Comparison of ENCODE assay signal across 17 mouse cellular contexts in the genomic region with DNA sequence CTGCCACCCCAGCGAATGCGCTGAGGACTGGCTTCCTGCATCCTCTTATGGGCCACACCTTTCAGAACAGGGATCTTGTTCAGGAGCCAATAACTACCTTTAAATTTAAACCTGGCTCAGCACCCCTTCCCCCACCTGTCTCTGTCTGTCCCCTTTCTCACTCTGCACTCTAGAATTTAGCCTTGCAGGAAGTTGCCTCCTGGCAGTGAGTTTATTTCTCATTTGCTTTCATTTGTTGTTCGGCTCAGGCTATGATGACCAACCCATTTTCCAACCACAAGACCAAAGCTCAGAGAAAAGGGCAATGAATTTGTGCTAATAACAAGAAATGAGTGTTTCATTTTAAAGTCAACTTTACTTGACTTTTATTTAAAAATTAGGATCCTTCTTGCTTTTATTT.
DNase-seq lines count a peak whose midpoint lies in the region; ATAC-seq and TF ChIP-seq lines count a peak whose summit lies in the region.
"Had no signal": no experiment of that assay in that cellular context is flagged by ENCODE, and none has a peak within 500 bp of the region (broad histone marks: within the 10 kb centered on the region; RNA-seq: fewer than 3 reads in every experiment).

No protein-coding gene starts in this region.

- H3K9ac ChIP-seq in intestine, postnatal 0 days (ENCODE audit: low read depth, low read length), result no peak overlapping the region
- no peak overlapping the region for H3K9ac ChIP-seq in stomach, embryonic 16.5 days (ENCODE audit: low read length)
- H3K9ac ChIP-seq: embryonic facial prominence, embryonic 12.5 days; heart, embryonic 12.5 days; hindbrain, embryonic 13.5 days; lung, embryonic 15.5 days had no signal

- 14% methylated on average over 3 of the region's 3 CpGs for WGBS in bone marrow, adult 2 months
- 55% methylated on average over 3 of the region's 3 CpGs for WGBS in intestine, postnatal 0 days
- WGBS in stomach, embryonic 16.5 days, result 82% methylated on average over 3 of the region's 3 CpGs

- H3K9me3 ChIP-seq in intestine, postnatal 0 days (ENCODE audit: control insufficient read depth), result no peaks in the 10 kb centered on the region
- H3K9me3 ChIP-seq in stomach, embryonic 16.5 days (replicated peaks; ENCODE audit: control insufficient read depth, low read length), result no peaks in the 10 kb centered on the region
- H3K9me3 ChIP-seq: embryonic facial prominence, embryonic 12.5 days; heart, embryonic 12.5 days; hindbrain, embryonic 13.5 days; lung, embryonic 15.5 days had no signal

- ATAC-seq in intestine, postnatal 0 days, result no peak
- no peak for ATAC-seq in stomach, embryonic 16.5 days (ENCODE audit: insufficient read depth, low FRiP score)

- H3K27me3 ChIP-seq in intestine, postnatal 0 days (replicated peaks; ENCODE audit: control insufficient read depth, insufficient read depth, low read length), result no peaks in the 10 kb centered on the region
- no peaks in the 10 kb centered on the region for H3K27me3 ChIP-seq in stomach, embryonic 16.5 days (ENCODE audit: control insufficient read depth, insufficient read depth, low read length)
- H3K27me3 ChIP-seq: embryonic facial prominence, embryonic 12.5 days; heart, embryonic 12.5 days; hindbrain, embryonic 13.5 days; lung, embryonic 15.5 days had no signal

- H3K36me3 ChIP-seq in intestine, postnatal 0 days (ENCODE audit: control insufficient read depth, insufficient read depth), result no peaks in the 10 kb centered on the region
- no peaks in the 10 kb centered on the region for H3K36me3 ChIP-seq in stomach, embryonic 16.5 days (ENCODE audit: control insufficient read depth, insufficient read depth, low read length)
- H3K36me3 ChIP-seq: embryonic facial prominence, embryonic 12.5 days; hindbrain, embryonic 13.5 days; lung, embryonic 15.5 days had no signal

- peak; percentile 30 for DNase-seq in thymus, postnatal 14 days
- DNase-seq in thymus, adult 18-20 months, result no peak
- no peak for DNase-seq in layer of hippocampus, postnatal 36 days
- DNase-seq in frontal cortex, postnatal 36 days (ENCODE audit: low spot score in 2 of 2), result no peak
- DNase-seq in right cerebral cortex, postnatal 4 days, result no peak
- DNase-seq: adrenal gland, adult 8-10 months; cerebellum, adult 2 months; gastrocnemius, postnatal 25 days; right cerebral cortex, adult 18-20 months had no signal

- peaks cover 6% of the 10 kb centered on the region for H3K4me1 ChIP-seq in bone marrow, adult 2 months (ENCODE audit: control insufficient read depth, insufficient read depth, low read length)
- H3K4me1 ChIP-seq in intestine, postnatal 0 days (replicated peaks; ENCODE audit: control insufficient read depth, insufficient read depth, low read length), result peaks cover 5% of the 10 kb centered on the region
- H3K4me1 ChIP-seq in stomach, embryonic 16.5 days (ENCODE audit: control insufficient read depth, insufficient read depth, low read length), result peaks cover 13% of the 10 kb centered on the region

- no peak for TF ChIP-seq POLR2A in bone marrow, adult 2 months (IDR thresholded peaks at IDR 0.05; ENCODE audit: borderline replicate concordance, control insufficient read depth, low read depth, low read length)

- 0 out of 2 replicates have a peak overlapping the region, but pooled peaks have one; percentile 10 for H3K27ac ChIP-seq in bone marrow, adult 2 months (ENCODE audit: control insufficient read depth, insufficient read depth, low read depth, low read length, poor library complexity)
- H3K27ac ChIP-seq in intestine, postnatal 0 days (ENCODE audit: low read depth, low read length), result peak overlapping the region; percentile 35
- H3K27ac ChIP-seq in stomach, embryonic 16.5 days (ENCODE audit: low read length), result 0 out of 2 replicates have a peak overlapping the region, but pooled peaks have one; percentile 38
- H3K27ac ChIP-seq: embryonic facial prominence, embryonic 12.5 days; hindbrain, embryonic 13.5 days; lung, embryonic 15.5 days had no signal

- no peak for TF ChIP-seq CTCF in bone marrow, adult 2 months (IDR thresholded peaks at IDR 0.05; ENCODE audit: control insufficient read depth, insufficient read depth, low read length)
- no peak for TF ChIP-seq CTCF in intestine, postnatal 0 days (IDR thresholded peaks at IDR 0.05; ENCODE audit: low read depth)

- H3K4me3 ChIP-seq in bone marrow, adult 2 months (replicated peaks; ENCODE audit: control insufficient read depth, low read depth, low read length), result no peak overlapping the region
- no peak overlapping the region for H3K4me3 ChIP-seq in intestine, postnatal 0 days (ENCODE audit: low read depth, low read length)
- H3K4me3 ChIP-seq in stomach, embryonic 16.5 days (replicated peaks; ENCODE audit: low read length), result no peak overlapping the region
- H3K4me3 ChIP-seq: embryonic facial prominence, embryonic 12.5 days; heart, embryonic 12.5 days; hindbrain, embryonic 13.5 days; lung, embryonic 15.5 days had no signal

- peak overlapping the region; percentile 35 for H3K4me2 ChIP-seq in intestine, postnatal 0 days (replicated peaks; ENCODE audit: low read depth)
- no peak overlapping the region for H3K4me2 ChIP-seq in stomach, embryonic 16.5 days (ENCODE audit: low read depth, low read length)
- H3K4me2 ChIP-seq: embryonic facial prominence, embryonic 12.5 days; heart, embryonic 12.5 days; hindbrain, embryonic 13.5 days; liver, embryonic 11.5 days; lung, embryonic 15.5 days had no signal
